Mouse (Mus musculus): Measurements from ENCODE around the gene Slc35e3.
"Not testable (repeated sequence)": the region's sequence is repeated elsewhere in the genome, so short reads cannot be mapped to it uniquely, and the experiment has no call there.

Slc35e3 gene

GRCm38 (mm10) chr10:117762281-117762830 is 16.2 kb upstream of the Slc35e3 start:
- no peak for DNase-seq (ENCODE audit: low read depth)

- no peak for DNase-seq (ENCODE audit: low read depth)
Measured at GRCm38 (mm10) chr10:117761551-117761950, 15.4 kb upstream of the Slc35e3 start.

GRCm38 (mm10) chr10:117760831-117761335 is 14.7 kb upstream of the Slc35e3 start:
- DNase-seq (ENCODE audit: low read depth): no peak

- DNase-seq (ENCODE audit: low read depth): no peak
Measured at GRCm38 (mm10) chr10:117759844-117760630, 13.9 kb upstream of the Slc35e3 start.

- no peak for DNase-seq (ENCODE audit: low read depth)
Measured at GRCm38 (mm10) chr10:117758749-117759727, 12.9 kb upstream of the Slc35e3 start.

- not testable (repeated sequence) for DNase-seq (ENCODE audit: low read depth)
Measured at GRCm38 (mm10) chr10:117758344-117758743, 12.2 kb upstream of the Slc35e3 start.

- DNase-seq (ENCODE audit: low read depth): no peak
Measured at GRCm38 (mm10) chr10:117757796-117758342, 11.7 kb upstream of the Slc35e3 start.

- no peak for DNase-seq (ENCODE audit: low read depth)
Measured at GRCm38 (mm10) chr10:117757259-117757658, 11.1 kb upstream of the Slc35e3 start.

GRCm38 (mm10) chr10:117756784-117757183 is 10.6 kb upstream of the Slc35e3 start:
- DNase-seq (ENCODE audit: low read depth): no peak

- DNase-seq (ENCODE audit: low read depth): no peak
Measured at GRCm38 (mm10) chr10:117755799-117756467, 9.8 kb upstream of the Slc35e3 start.

- DNase-seq (ENCODE audit: low read depth): no peak
Measured at GRCm38 (mm10) chr10:117755086-117755798, 9.1 kb upstream of the Slc35e3 start.

GRCm38 (mm10) chr10:117754609-117754940 is 8.4 kb upstream of the Slc35e3 start:
- DNase-seq (ENCODE audit: low read depth): no peak

- no peak for DNase-seq (ENCODE audit: low read depth)
Measured at GRCm38 (mm10) chr10:117753711-117754608, 7.8 kb upstream of the Slc35e3 start.

- DNase-seq (ENCODE audit: low read depth): no peak
Measured at GRCm38 (mm10) chr10:117752851-117753647, 6.9 kb upstream of the Slc35e3 start.

- no peak for DNase-seq (ENCODE audit: low read depth)
Measured at GRCm38 (mm10) chr10:117752304-117752821, 6.2 kb upstream of the Slc35e3 start.

GRCm38 (mm10) chr10:117751744-117752143 is 5.6 kb upstream of the Slc35e3 start:
- DNase-seq (ENCODE audit: low read depth): no peak

- no peak for DNase-seq (ENCODE audit: low read depth)
Measured at GRCm38 (mm10) chr10:117751282-117751610, 5.1 kb upstream of the Slc35e3 start.

- no peak for DNase-seq (ENCODE audit: low read depth)
Measured at GRCm38 (mm10) chr10:117750529-117751281, 4.5 kb upstream of the Slc35e3 start.

All from c-Kit-positive CD71-positive TER-119-negative erythroid progenitor cells, embryonic 14.5 days (primary cell).